Mouse (Mus musculus): ENCODE measurements at regions not wholly inside any gene's neighbourhood (a gene's known extent, or its start where the extent isn't known, plus 50 kb on each side); places are given as distances from the start of the nearest gene placed in this dataset.

GRCm38 (mm10) chr9:118266298-118266697 lies 116.3 kb upstream of the Cmc1 start:
- 58% methylated on average over 5 of the region's 5 CpGs for WGBS
- no peaks in the 10 kb centered on the region for H3K27me3 ChIP-seq
- H3K4me1 ChIP-seq = no peaks in the 10 kb centered on the region
- no peaks in the 10 kb centered on the region for H3K9me3 ChIP-seq
- H3K9ac ChIP-seq = no peak overlapping the region
- H3K4me3 ChIP-seq = no peak overlapping the region
- H3K4me2 ChIP-seq = no peak overlapping the region
- no peak overlapping the region for H3K27ac ChIP-seq
- ATAC-seq (ENCODE audit: insufficient number of reproducible peaks, low FRiP score, low TSS enrichment, low read depth) = no peak
- H3K36me3 ChIP-seq = no peaks in the 10 kb centered on the region

- no peak overlapping the region for H3K4me3 ChIP-seq
- no peaks in the 10 kb centered on the region for H3K36me3 ChIP-seq
- no peak overlapping the region for H3K9ac ChIP-seq
- 74% methylated on average over 12 of the region's 12 CpGs for WGBS
- no peaks in the 10 kb centered on the region for H3K4me1 ChIP-seq
- no peaks in the 10 kb centered on the region for H3K27me3 ChIP-seq
- no peak overlapping the region for H3K27ac ChIP-seq
- H3K4me2 ChIP-seq = no peak overlapping the region
- no peaks in the 10 kb centered on the region for H3K9me3 ChIP-seq
- ATAC-seq (ENCODE audit: insufficient number of reproducible peaks, low FRiP score, low TSS enrichment, low read depth) = no peak
Measured at GRCm38 (mm10) chr9:118271681-118272080, 121.7 kb upstream of the Cmc1 start.

- Histone ChIP-seq H3K4me2 (no peak overlapping the region), H3K36me3 (no peaks in the 10 kb centered on the region), H3K27ac (no peak overlapping the region), H3K9me3 (no peaks in the 10 kb centered on the region), H3K4me3 (no peak overlapping the region), H3K4me1 (no peaks in the 10 kb centered on the region), H3K9ac (no peak overlapping the region), H3K27me3 (no peaks in the 10 kb centered on the region)
- WGBS = 78% methylated on average over 11 of the region's 11 CpGs
- no peak for ATAC-seq (ENCODE audit: insufficient number of reproducible peaks, low FRiP score, low TSS enrichment, low read depth)
Measured at GRCm38 (mm10) chr9:118272713-118273407, 122.9 kb upstream of the Cmc1 start.

GRCm38 (mm10) chr9:118285481-118285880 lies 135.5 kb upstream of the Cmc1 start:
- no peak overlapping the region for H3K27ac ChIP-seq
- H3K4me2 ChIP-seq = no peak overlapping the region
- WGBS = 52% methylated on average over 3 of the region's 3 CpGs
- H3K27me3 ChIP-seq = no peaks in the 10 kb centered on the region
- no peaks in the 10 kb centered on the region for H3K4me1 ChIP-seq
- no peak for ATAC-seq (ENCODE audit: insufficient number of reproducible peaks, low FRiP score, low TSS enrichment, low read depth)
- H3K36me3 ChIP-seq = no peaks in the 10 kb centered on the region
- no peak overlapping the region for H3K9ac ChIP-seq
- H3K4me3 ChIP-seq = no peak overlapping the region
- H3K9me3 ChIP-seq = no peaks in the 10 kb centered on the region

- Histone ChIP-seq H3K9me3 (no peaks in the 10 kb centered on the region), H3K4me1 (no peaks in the 10 kb centered on the region), H3K9ac (no peak overlapping the region), H3K4me2 (no peak overlapping the region), H3K27ac (no peak overlapping the region), H3K36me3 (no peaks in the 10 kb centered on the region), H3K4me3 (no peak overlapping the region), H3K27me3 (no peaks in the 10 kb centered on the region)
- no peak for ATAC-seq (ENCODE audit: insufficient number of reproducible peaks, low FRiP score, low TSS enrichment, low read depth)
- WGBS = 87% methylated on average over 9 of the region's 9 CpGs
Measured at GRCm38 (mm10) chr9:118287606-118288005, 137.6 kb upstream of the Cmc1 start.

GRCm38 (mm10) chr9:118292836-118293235 lies 142.9 kb upstream of the Cmc1 start:
- Histone ChIP-seq H3K4me3 (no peak overlapping the region), H3K9ac (no peak overlapping the region), H3K4me1 (no peaks in the 10 kb centered on the region), H3K27me3 (no peaks in the 10 kb centered on the region), H3K36me3 (no peaks in the 10 kb centered on the region), H3K27ac (no peak overlapping the region), H3K4me2 (no peak overlapping the region), H3K9me3 (no peaks in the 10 kb centered on the region)
- no peak for ATAC-seq (ENCODE audit: insufficient number of reproducible peaks, low FRiP score, low TSS enrichment, low read depth)
- WGBS = 84% methylated on average over 10 of the region's 10 CpGs

GRCm38 (mm10) chr9:118294011-118294410 lies 144.0 kb upstream of the Cmc1 start:
- Histone ChIP-seq H3K4me2 (no peak overlapping the region), H3K4me1 (no peaks in the 10 kb centered on the region), H3K27ac (no peak overlapping the region), H3K9ac (no peak overlapping the region), H3K27me3 (no peaks in the 10 kb centered on the region), H3K9me3 (no peaks in the 10 kb centered on the region), H3K4me3 (no peak overlapping the region), H3K36me3 (no peaks in the 10 kb centered on the region)
- 78% methylated on average over 8 of the region's 8 CpGs for WGBS
- no peak for ATAC-seq (ENCODE audit: insufficient number of reproducible peaks, low FRiP score, low TSS enrichment, low read depth)

- Histone ChIP-seq H3K4me3 (no peak overlapping the region), H3K36me3 (no peaks in the 10 kb centered on the region), H3K9me3 (no peaks in the 10 kb centered on the region), H3K27ac (no peak overlapping the region), H3K4me1 (no peaks in the 10 kb centered on the region), H3K4me2 (no peak overlapping the region), H3K27me3 (no peaks in the 10 kb centered on the region), H3K9ac (no peak overlapping the region)
- no peak for ATAC-seq (ENCODE audit: insufficient number of reproducible peaks, low FRiP score, low TSS enrichment, low read depth)
- 71% methylated on average over 11 of the region's 11 CpGs for WGBS
Measured at GRCm38 (mm10) chr9:118302785-118303384, 152.9 kb upstream of the Cmc1 start.

GRCm38 (mm10) chr9:118318357-118319140 lies 159.5 kb upstream of the Eomes start:
- no peaks in the 10 kb centered on the region for H3K9me3 ChIP-seq
- H3K27me3 ChIP-seq = no peaks in the 10 kb centered on the region
- ATAC-seq (ENCODE audit: insufficient number of reproducible peaks, low FRiP score, low TSS enrichment, low read depth) = no peak
- H3K4me3 ChIP-seq = no peak overlapping the region
- H3K36me3 ChIP-seq = no peaks in the 10 kb centered on the region
- WGBS = 62% methylated on average over 18 of the region's 18 CpGs
- H3K4me2 ChIP-seq = no peak overlapping the region
- H3K27ac ChIP-seq = no peak overlapping the region
- no peaks in the 10 kb centered on the region for H3K4me1 ChIP-seq
- H3K9ac ChIP-seq = no peak overlapping the region

- H3K27me3 ChIP-seq = no peaks in the 10 kb centered on the region
- H3K4me2 ChIP-seq = no peak overlapping the region
- 50% methylated on average over 12 of the region's 12 CpGs for WGBS
- no peaks in the 10 kb centered on the region for H3K4me1 ChIP-seq
- no peaks in the 10 kb centered on the region for H3K36me3 ChIP-seq
- ATAC-seq (ENCODE audit: insufficient number of reproducible peaks, low FRiP score, low TSS enrichment, low read depth) = no peak
- no peak overlapping the region for H3K27ac ChIP-seq
- no peak overlapping the region for H3K9ac ChIP-seq
- H3K4me3 ChIP-seq = no peak overlapping the region
- no peaks in the 10 kb centered on the region for H3K9me3 ChIP-seq
Measured at GRCm38 (mm10) chr9:118323796-118324195, 154.2 kb upstream of the Eomes start.

GRCm38 (mm10) chr9:118326656-118327055 lies 151.4 kb upstream of the Eomes start:
- no peaks in the 10 kb centered on the region for H3K4me1 ChIP-seq
- H3K4me3 ChIP-seq = no peak overlapping the region
- WGBS = 58% methylated on average over 9 of the region's 9 CpGs
- H3K36me3 ChIP-seq = no peaks in the 10 kb centered on the region
- H3K4me2 ChIP-seq = no peak overlapping the region
- no peak overlapping the region for H3K27ac ChIP-seq
- no peaks in the 10 kb centered on the region for H3K27me3 ChIP-seq
- ATAC-seq (ENCODE audit: insufficient number of reproducible peaks, low FRiP score, low TSS enrichment, low read depth) = no peak
- no peaks in the 10 kb centered on the region for H3K9me3 ChIP-seq
- H3K9ac ChIP-seq = no peak overlapping the region

- Histone ChIP-seq H3K36me3 (no peaks in the 10 kb centered on the region), H3K27me3 (no peaks in the 10 kb centered on the region), H3K4me1 (no peaks in the 10 kb centered on the region), H3K9ac (no peak overlapping the region), H3K9me3 (no peaks in the 10 kb centered on the region), H3K4me2 (no peak overlapping the region), H3K27ac (no peak overlapping the region), H3K4me3 (no peak overlapping the region)
- 67% methylated on average over 6 of the region's 6 CpGs for WGBS
- no peak for ATAC-seq (ENCODE audit: insufficient number of reproducible peaks, low FRiP score, low TSS enrichment, low read depth)
Measured at GRCm38 (mm10) chr9:118327904-118328303, 150.1 kb upstream of the Eomes start.

Measured in limb, embryonic 15.5 days (tissue).